Mouse (Mus musculus) lung, postnatal 0 days (tissue): ENCODE data around the gene Gm17657.

Experiments
- CTCF ChIP-seq: IDR thresholded peaks from 2 replicates; pipeline ENCODE4 v1.5.1; 2016; ENCODE audit warnings: antibody characterized with exemption, mild to moderate bottlenecking
- EP300 ChIP-seq: IDR thresholded peaks from 2 replicates; pipeline ENCODE4 v1.6.1; 2016; ENCODE audit warnings: antibody characterized with exemption, mild to moderate bottlenecking, control low read depth

- no peak for TF ChIP-seq EP300
- TF ChIP-seq CTCF = no peak
These were observed 47.3 kb downstream of the Gm17657 start for GRCm38 (mm10) chr17:29502005-29502668.
